Mouse (Mus musculus) MEL-GATA-1-ER (cell line): ENCODE data around the gene Plekhb2.
A peak's percentile ranks its signal among the peaks of the same experiment; 100 is the strongest.

Experiments
- DNase-seq: peaks from one replicate; pipeline ENCODE4 v3.0.0-alpha.2; 2012; ENCODE audit warnings: low read depth; ENCODE audit errors: extremely low read depth

Plekhb2 gene

GRCm38 (mm10) chr1:34831381-34831780, 18.4 kb upstream of the Plekhb2 start:
- no peak for DNase-seq

DNA sequence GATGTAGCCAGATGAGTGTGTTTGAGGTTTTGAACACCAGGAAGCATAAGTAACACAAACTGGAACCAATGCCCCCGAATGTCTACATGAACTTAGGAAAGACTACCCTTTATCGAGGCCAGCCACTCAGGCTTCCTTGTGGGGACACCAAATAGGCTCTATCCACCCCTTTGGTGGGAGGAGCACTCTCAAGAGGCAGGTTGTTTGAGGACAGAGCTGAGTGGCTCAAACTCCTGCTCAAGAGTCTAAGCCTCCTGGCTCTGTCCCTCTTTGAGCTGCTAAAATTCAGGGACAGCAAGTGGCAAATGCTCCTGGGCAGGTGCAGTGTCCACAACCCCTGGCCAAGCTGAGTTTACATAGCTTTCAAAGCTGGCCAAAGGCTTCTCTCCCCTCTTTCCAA, 14.9 kb upstream of the Plekhb2 start:
- DNase-seq, result no peak

- peak; percentile 39 for DNase-seq
Observed at GRCm38 (mm10) chr1:34837951-34838689, 11.7 kb upstream of the Plekhb2 start.

DNA sequence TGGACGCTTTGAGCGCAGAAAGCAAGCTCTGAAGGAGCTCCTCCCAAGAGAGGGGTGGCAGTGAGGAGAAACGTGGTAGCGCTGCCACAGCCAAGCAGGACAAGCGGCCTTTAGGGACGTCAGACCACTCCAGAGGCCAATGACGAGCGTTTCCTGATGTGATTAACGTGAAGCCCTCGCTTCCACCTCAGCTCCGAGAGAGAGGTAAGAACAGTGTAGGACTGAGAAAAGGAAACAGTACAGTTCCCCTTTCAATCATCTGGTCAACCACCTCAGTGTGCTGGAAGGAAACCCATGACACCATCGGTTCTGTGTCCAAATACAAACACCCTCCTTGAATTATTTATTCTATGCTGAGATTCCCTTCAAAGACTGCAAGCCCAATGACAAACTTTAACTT, 10.5 kb upstream of the Plekhb2 start:
- no peak for DNase-seq

DNA sequence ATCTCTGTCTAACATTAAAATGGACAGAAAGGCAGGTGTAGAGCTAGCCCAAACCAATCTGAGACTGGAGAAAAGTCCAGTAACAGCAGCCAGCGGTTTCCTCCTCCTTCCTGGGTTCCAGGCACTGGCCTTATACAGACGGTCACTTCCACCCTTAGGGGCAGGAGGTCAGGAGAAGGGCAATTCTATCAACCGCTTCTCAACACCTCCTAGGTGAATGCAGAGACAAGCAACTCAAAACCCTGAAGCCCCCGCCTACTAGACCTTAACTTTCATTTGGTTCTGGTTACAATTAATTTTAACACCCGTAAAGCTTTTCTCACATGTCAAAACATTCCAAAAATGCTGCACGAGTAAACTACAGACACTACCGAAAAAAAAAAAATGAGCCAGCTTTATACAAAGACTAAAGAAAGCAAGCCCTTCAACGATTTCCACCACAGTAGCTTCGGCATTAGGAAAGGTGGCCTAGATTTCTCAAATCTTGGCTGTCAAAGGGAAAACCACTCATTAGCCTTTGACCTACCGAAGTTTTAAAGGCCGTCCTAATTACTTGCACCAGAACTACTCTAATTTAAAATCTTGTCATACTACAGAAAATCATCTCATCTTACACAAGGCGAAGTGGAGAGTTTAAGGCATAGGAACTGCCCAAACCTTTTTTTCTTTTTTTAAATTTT, 7.9 kb upstream of the Plekhb2 start:
- DNase-seq, result no peak

DNA sequence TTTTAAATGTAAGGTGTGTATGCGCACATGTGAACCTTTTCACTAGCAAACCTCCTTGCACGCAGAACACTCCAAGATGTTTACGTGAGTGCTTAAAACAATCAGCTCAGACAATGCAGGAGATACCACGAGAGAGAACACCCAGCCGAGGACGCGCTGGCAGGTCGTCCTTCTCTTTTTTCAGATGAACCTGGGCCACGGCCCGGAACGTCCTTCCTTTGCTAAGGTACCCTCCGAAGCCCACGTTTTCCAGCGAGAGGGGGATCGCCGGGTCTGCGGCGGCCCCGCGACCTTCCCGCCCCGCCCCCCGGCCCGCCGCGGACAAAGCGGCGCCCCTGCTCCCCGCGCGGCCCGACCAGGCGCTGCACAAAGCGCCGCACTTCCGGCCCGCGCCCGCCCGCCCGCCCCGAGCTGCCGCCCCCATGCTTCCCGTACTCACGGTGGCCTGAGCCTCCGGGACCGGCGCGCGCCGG, 7.4 kb upstream of the Plekhb2 start:
- DNase-seq, result no peak

GRCm38 (mm10) chr1:34842887-34843618, 6.7 kb upstream of the Plekhb2 start, which contains the start of gene Fam168b:
Fam168b (minus strand) TSS chr1:34843065.
- peak; percentile 66 for DNase-seq

DNA sequence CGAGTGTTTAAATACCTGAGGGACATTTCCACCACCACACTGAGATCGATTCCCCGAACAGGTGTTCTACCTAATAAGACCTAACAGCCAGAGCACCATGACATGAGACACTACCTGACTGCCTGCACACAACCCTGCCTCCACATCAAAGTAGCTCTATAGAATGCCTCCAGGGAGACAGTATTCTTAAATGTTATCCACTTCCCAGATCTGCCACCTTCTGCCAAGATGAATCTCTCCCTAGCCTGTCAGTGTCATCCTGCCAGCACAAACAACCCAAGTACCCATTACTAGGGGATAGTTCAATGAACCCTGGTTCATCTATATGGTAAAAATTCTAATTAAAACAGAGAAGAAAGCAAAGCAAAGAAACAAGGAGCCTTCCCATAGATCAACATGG, 2.7 kb upstream of the Plekhb2 start:
- no peak for DNase-seq

- no peak for DNase-seq
Observed at GRCm38 (mm10) chr1:34850343-34851136, 764 bp downstream of the Plekhb2 start.

- DNase-seq, result no peak
Observed at GRCm38 (mm10) chr1:34851562-34851961, 1.8 kb downstream of the Plekhb2 start.

DNA sequence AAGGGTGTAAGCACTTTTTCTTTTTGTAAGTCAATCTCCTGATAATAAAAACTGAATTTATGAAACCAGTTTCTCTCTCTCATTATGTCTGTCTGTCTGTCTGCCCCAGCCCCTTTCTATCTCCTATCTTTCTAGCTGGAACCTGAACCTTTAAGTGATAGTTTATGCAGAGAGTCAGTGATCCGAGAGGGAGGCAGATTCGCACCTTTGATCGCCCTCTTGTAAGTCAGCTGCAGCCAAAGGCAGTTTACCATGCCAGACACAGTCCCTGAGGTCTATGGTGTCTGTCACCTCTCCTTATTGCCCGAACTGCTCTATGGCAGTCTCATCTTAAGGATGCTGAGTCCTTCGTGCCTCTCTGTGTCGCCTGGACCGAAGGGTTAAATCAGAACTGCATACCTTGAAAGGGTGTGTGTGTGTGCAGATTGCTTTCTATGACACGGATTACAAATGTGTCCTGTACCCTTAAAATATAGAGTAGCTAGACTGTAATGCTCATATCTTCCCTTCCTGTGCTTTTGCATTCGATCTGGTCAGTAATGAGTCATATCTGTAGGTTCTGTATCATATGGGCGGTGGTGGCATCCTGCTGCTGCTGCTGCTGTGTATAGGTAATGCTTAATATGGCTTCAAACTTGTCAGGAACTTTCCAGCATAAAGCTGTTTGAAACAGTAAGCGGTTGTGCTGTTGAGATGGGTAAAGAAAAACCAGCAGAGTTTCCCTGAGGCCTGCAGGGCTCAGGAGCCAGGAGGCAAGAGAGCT, 2.5 kb downstream of the Plekhb2 start:
- no peak for DNase-seq

GRCm38 (mm10) chr1:34853786-34854185, 4.0 kb downstream of the Plekhb2 start:
- no peak for DNase-seq

DNA sequence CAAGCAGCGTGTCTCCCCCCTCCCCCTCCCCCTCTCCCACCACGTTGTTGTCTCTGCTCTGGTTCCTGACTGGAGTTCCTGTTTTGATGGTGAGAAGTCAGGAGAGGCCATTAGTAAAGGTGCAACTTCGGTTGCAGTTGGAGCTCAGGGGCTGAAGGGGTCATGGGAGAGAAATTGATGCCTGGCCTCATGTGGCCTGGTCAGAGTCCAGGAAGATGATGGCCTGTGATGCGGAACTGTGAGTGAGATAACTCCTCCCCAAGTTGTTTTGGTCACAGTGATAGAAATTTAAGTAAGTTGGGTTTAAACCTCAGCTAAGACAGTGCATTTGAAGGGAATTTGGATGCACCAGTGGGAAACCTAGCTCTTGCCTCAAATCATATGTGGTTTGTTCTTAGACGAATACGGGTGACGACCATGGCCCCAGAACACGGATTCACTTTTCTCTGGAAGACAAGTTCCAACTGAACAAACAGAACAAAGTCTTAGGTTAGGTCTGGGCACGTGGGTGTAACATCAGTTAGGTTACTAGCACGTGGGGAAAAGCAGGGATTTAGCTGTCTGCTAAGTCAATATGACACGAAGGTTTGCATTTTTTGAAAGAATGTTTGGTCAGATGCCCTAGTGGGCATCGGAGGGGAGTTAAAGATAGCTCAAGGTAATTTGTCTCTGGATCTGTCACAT, 5.4 kb downstream of the Plekhb2 start:
- DNase-seq, result no peak

- DNase-seq, result no peak
Observed at GRCm38 (mm10) chr1:34858671-34859070, 8.9 kb downstream of the Plekhb2 start.

- DNase-seq, result no peak
Observed at GRCm38 (mm10) chr1:34859761-34860160, 10.0 kb downstream of the Plekhb2 start.

- DNase-seq, result no peak
Observed at GRCm38 (mm10) chr1:34860205-34860604, 10.4 kb downstream of the Plekhb2 start.

GRCm38 (mm10) chr1:34862877-34863276, 13.1 kb downstream of the Plekhb2 start:
- DNase-seq, result no peak

GRCm38 (mm10) chr1:34863323-34863722, 13.5 kb downstream of the Plekhb2 start:
- DNase-seq, result no peak

- no peak for DNase-seq
Observed at GRCm38 (mm10) chr1:34864243-34864642, 14.5 kb downstream of the Plekhb2 start.

DNA sequence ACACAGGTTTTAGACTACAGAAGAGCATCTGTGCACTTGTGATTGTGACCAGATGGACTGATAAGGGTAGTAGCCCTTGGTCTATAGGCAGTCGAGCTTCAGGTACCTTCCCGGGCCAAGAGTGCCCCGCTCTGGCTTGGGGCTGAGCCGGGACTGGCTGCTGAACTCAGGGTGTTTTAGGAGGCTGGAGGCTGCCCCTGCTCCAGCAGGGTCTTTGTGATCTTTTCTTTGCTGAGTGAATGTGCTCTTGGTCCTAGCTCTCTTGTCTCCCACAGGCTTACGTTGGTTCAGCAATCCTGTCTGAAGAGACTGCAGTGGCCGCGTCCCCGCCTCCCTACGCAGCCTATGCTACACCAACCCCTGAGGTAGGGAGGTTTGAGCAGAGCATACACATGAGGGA, 16.1 kb downstream of the Plekhb2 start:
- no peak for DNase-seq
